9 mouse cellular contexts compared by ENCODE assay signal in genomic region chr13:44541243-44541653, GRCm38 (mm10).
DNase-seq lines count a peak whose midpoint lies in the region; ATAC-seq lines count a peak whose summit lies in the region.
"Had no signal": no experiment of that assay in that cellular context is flagged by ENCODE, and none has a peak within 500 bp of the region (broad histone marks: within the 10 kb centered on the region; RNA-seq: fewer than 3 reads in every experiment).

No protein-coding gene starts in this region.

- 57% methylated on average over 5 of the region's 5 CpGs for WGBS in kidney, embryonic 15.5 days
- 73% methylated on average over 5 of the region's 5 CpGs for WGBS in intestine, embryonic 15.5 days

- no peak overlapping the region for H3K4me2 ChIP-seq in kidney, embryonic 15.5 days
- no peak overlapping the region for H3K4me2 ChIP-seq in intestine, embryonic 15.5 days (replicated peaks)

- no peak overlapping the region for H3K4me3 ChIP-seq in kidney, embryonic 15.5 days (replicated peaks)
- no peak overlapping the region for H3K4me3 ChIP-seq in intestine, embryonic 15.5 days (replicated peaks)

- ATAC-seq in kidney, embryonic 15.5 days (replicated peaks; ENCODE audit: low FRiP score): no peak
- peak; percentile 24 to 51; a peak in 2 of 4 replicates for ATAC-seq in hematopoietic stem cell, adult 5-6 weeks (replicated peaks in 1 of 2; ENCODE audit: insufficient read depth in 1 of 2, low FRiP score in 2 of 2, low TSS enrichment in 1 of 2, low read depth in 1 of 2, poor library complexity in 2 of 2, severe bottlenecking in 2 of 2)
- no peak for ATAC-seq in intestine, embryonic 15.5 days
- ATAC-seq: Patski had no signal

- H3K4me1 ChIP-seq in kidney, embryonic 15.5 days: 0 out of 2 replicates have a peak, but pooled peaks cover 4% of the 10 kb centered on the region
- H3K4me1 ChIP-seq in intestine, embryonic 15.5 days (replicated peaks): no peaks in the 10 kb centered on the region

- H3K27ac ChIP-seq in kidney, embryonic 15.5 days: no peak overlapping the region
- H3K27ac ChIP-seq in intestine, embryonic 15.5 days: no peak overlapping the region

- no peak overlapping the region for H3K9ac ChIP-seq in kidney, embryonic 15.5 days
- H3K9ac ChIP-seq in intestine, embryonic 15.5 days: no peak overlapping the region

- no peaks in the 10 kb centered on the region for H3K36me3 ChIP-seq in kidney, embryonic 15.5 days
- H3K36me3 ChIP-seq in intestine, embryonic 15.5 days: no peaks in the 10 kb centered on the region

- no peaks in the 10 kb centered on the region for H3K9me3 ChIP-seq in kidney, embryonic 15.5 days (replicated peaks)
- no peaks in the 10 kb centered on the region for H3K9me3 ChIP-seq in intestine, embryonic 15.5 days

- peak; percentile 26 for DNase-seq in kidney, adult 9 months
- DNase-seq in MN1 (ENCODE audit: low spot score) (peak; percentile 28), liver (no peak)
- peak; percentile 88 to 90 for DNase-seq in cerebellum, postnatal 14 days
- DNase-seq in c-Kit-positive CD71-positive TER-119-positive erythroid progenitor cells, embryonic 14.5 days (ENCODE audit: low spot score): no peak

- H3K27me3 ChIP-seq in kidney, embryonic 15.5 days: no peaks in the 10 kb centered on the region
- H3K27me3 ChIP-seq in intestine, embryonic 15.5 days (replicated peaks): no peaks in the 10 kb centered on the region
- H3K27me3 ChIP-seq: Patski had no signal

Comparison
In these comparisons a context has a peak if more than half of its experiments do, and no peak if none do; other contexts are left out.
1. DNase-seq: peak in kidney, adult 9 months (single experiment), MN1 (single experiment) and cerebellum, postnatal 14 days (2 of 2); none in c-Kit-positive CD71-positive TER-119-positive erythroid progenitor cells, embryonic 14.5 days (single experiment) and liver (single experiment).
2. ATAC-seq: peak in hematopoietic stem cell, adult 5-6 weeks (2 of 2); none in kidney, embryonic 15.5 days (single experiment) and intestine, embryonic 15.5 days (single experiment).